Mouse (Mus musculus) ES-E14 (cell line): Measurements from ENCODE around the gene Plcd4.

Source experiments
- HCFC1 ChIP-seq: IDR thresholded peaks from 2 replicates; pipeline ENCODE4 v1.6.1; 2012; ENCODE audit warnings: low read length, inconsistent platforms, borderline replicate concordance; ENCODE audit not compliant: insufficient read depth
- MAFK ChIP-seq: IDR thresholded peaks from 2 replicates; pipeline ENCODE4 v1.6.1; 2014; ENCODE audit warnings: mild to moderate bottlenecking, low read depth, low read length, inconsistent platforms; ENCODE audit not compliant: insufficient read depth
- ZNF384 ChIP-seq: IDR thresholded peaks from 2 replicates; pipeline ENCODE4 v1.6.1; 2012; ENCODE audit warnings: low read depth, low read length, inconsistent platforms

- TF ChIP-seq HCFC1 (no peak), ZNF384 (no peak), MAFK (no peak)
Measured at GRCm38 (mm10) chr1:74544184-74544583, 1.5 kb downstream of the Plcd4 start, which contains the start of gene Usp37.
